Mouse (Mus musculus) layer of hippocampus, postnatal 10 days (tissue): ENCODE measurements around the gene Cacna2d1. TPM values are rescaled to one million over a fixed set of nuclear protein-coding genes. Genes with fewer than 3 reads are reported as not detected.
A peak's percentile ranks its signal among the peaks of the same experiment; 100 is the strongest.

Source experiments
- DNase-seq, 2 experiments: peaks; one replicate each; pipeline ENCODE4 v3.0.0; 2021; ENCODE audit warnings: low spot score in 2 of 2
- total RNA-seq, 2 experiments: library from RNA; stranded (reverse); gene quantifications; 2 replicates each; pipeline ENCODE4 v1.2.3; 2021

Cacna2d1 gene
- total RNA-seq, 2 experiments from 2014 or later, result 123 to 131 TPM

GRCm38 (mm10) chr5:16373966-16374365 lies 439.5 kb downstream of the Cacna2d1 start:
- peak; percentile 22 to 25 for DNase-seq

- DNase-seq, result no peak
Measured at GRCm38 (mm10) chr5:16376329-16376908, 441.9 kb downstream of the Cacna2d1 start.

- no peak for DNase-seq
Measured at GRCm38 (mm10) chr5:16410011-16410410, 475.5 kb downstream of the Cacna2d1 start.

GRCm38 (mm10) chr5:16414693-16415092 lies 480.2 kb downstream of the Cacna2d1 start:
- DNase-seq, result no peak

GRCm38 (mm10) chr5:16417996-16418395 lies 483.5 kb downstream of the Cacna2d1 start:
- peak in 1 of 2 experiments; percentile 11 for DNase-seq

- DNase-seq, result no peak
Measured at GRCm38 (mm10) chr5:16418504-16418903, 484.0 kb downstream of the Cacna2d1 start.

Other genes with a start within 250 kb of the Cacna2d1 start
- not detected for gene Speer4c, start 220.4 kb upstream of the Cacna2d1 start, total RNA-seq